Mouse (Mus musculus): Measurements from ENCODE around the gene Zfp143.

DNA sequence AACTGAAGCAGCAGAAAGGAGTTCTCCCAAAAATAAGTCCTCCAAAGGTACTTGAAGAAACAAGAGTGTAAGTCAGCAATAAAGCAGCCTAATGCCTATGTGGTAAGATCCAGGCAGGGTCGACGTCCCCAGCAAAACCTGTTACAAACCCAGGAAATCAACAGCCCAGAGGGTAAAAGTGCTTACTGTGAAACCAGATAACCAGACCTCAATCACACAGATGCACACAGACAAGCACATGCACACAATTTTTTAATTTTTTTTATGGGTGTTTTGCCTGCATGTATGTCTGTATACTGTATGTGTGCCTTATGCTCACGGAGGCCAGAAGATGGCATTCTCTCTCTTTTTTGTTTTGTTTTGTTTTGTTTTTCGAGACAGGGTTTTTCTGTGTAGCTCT is 35.3 kb downstream of the Zfp143 start:
- TF ChIP-seq MYC (IDR thresholded peaks at IDR 0.05; ENCODE audit: low read depth, low read length) (no peak), BHLHE40 (IDR thresholded peaks at IDR 0.05; ENCODE audit: low read depth, low read length) (no peak)

Measured in CH12.LX (cell line).